Comparison of ENCODE assay signal across 8 mouse cellular contexts in genomic region chr5:144387851-144388250, GRCm38 (mm10). TPM values are rescaled to one million over a fixed set of nuclear protein-coding genes. Genes with fewer than 3 reads are reported as not detected.
DNase-seq lines count a peak whose midpoint lies in the region; ATAC-seq and TF ChIP-seq lines count a peak whose summit lies in the region.

No protein-coding gene starts in this region.

- TF ChIP-seq POLR2A in spleen, adult 2 months (IDR thresholded peaks at IDR 0.05; ENCODE audit: low read depth, low read length) = no peak

- peaks cover 20% of the 10 kb centered on the region; the same call in 1 of the 2 replicates for H3K9me3 ChIP-seq in forebrain, embryonic 10.5 days
- no peaks in the 10 kb centered on the region for H3K9me3 ChIP-seq in intestine, embryonic 15.5 days
- no peaks in the 10 kb centered on the region; the same call in 1 of the 2 replicates for H3K9me3 ChIP-seq in limb, embryonic 11.5 days (ENCODE audit: control insufficient read depth, low read length)
- H3K9me3 ChIP-seq in neural tube, embryonic 11.5 days (ENCODE audit: control insufficient read depth, low read length) = 0 out of 2 replicates have a peak, but pooled peaks cover 2% of the 10 kb centered on the region

- H3K4me1 ChIP-seq in spleen, adult 2 months (ENCODE audit: control insufficient read depth, insufficient read depth, insufficient read length) = no peaks in the 10 kb centered on the region
- no peaks in the 10 kb centered on the region for H3K4me1 ChIP-seq in forebrain, embryonic 10.5 days
- H3K4me1 ChIP-seq in intestine, embryonic 15.5 days (replicated peaks) = no peaks in the 10 kb centered on the region
- no peaks in the 10 kb centered on the region for H3K4me1 ChIP-seq in limb, embryonic 11.5 days (ENCODE audit: control insufficient read depth, insufficient read depth, low read length)
- H3K4me1 ChIP-seq in neural tube, embryonic 11.5 days (ENCODE audit: control insufficient read depth, insufficient read depth, low read length) = no peaks in the 10 kb centered on the region

- WGBS in spleen, adult 2 months = 19% methylated on average over 6 of the region's 6 CpGs
- WGBS in forebrain, embryonic 10.5 days = 13% methylated on average over 6 of the region's 6 CpGs
- 9% methylated on average over 6 of the region's 6 CpGs for WGBS in intestine, embryonic 15.5 days
- WGBS in limb, embryonic 11.5 days = 14% methylated on average over 6 of the region's 6 CpGs
- 7% methylated on average over 6 of the region's 6 CpGs for WGBS in neural tube, embryonic 11.5 days

- no peak overlapping the region for H3K9ac ChIP-seq in intestine, embryonic 15.5 days
- no peak overlapping the region for H3K9ac ChIP-seq in limb, embryonic 11.5 days (ENCODE audit: low read length)
- H3K9ac ChIP-seq in neural tube, embryonic 11.5 days (ENCODE audit: low read length) = no peak overlapping the region

- no peak overlapping the region for H3K27ac ChIP-seq in spleen, adult 2 months (ENCODE audit: insufficient read depth, low read length)
- no peak overlapping the region for H3K27ac ChIP-seq in forebrain, embryonic 10.5 days
- H3K27ac ChIP-seq in intestine, embryonic 15.5 days = no peak overlapping the region
- H3K27ac ChIP-seq in limb, embryonic 11.5 days (replicated peaks; ENCODE audit: low read depth, low read length) = no peak overlapping the region
- H3K27ac ChIP-seq in neural tube, embryonic 11.5 days (ENCODE audit: low read depth, low read length) = no peak overlapping the region

- no peak overlapping the region for H3K4me2 ChIP-seq in intestine, embryonic 15.5 days (replicated peaks)
- no peak overlapping the region for H3K4me2 ChIP-seq in limb, embryonic 11.5 days (ENCODE audit: low read depth, severe bottlenecking)
- no peak overlapping the region for H3K4me2 ChIP-seq in neural tube, embryonic 11.5 days (ENCODE audit: low read depth)

- no peaks in the 10 kb centered on the region for H3K36me3 ChIP-seq in spleen, adult 2 months (ENCODE audit: control insufficient read depth, insufficient read depth, low read length)
- no peaks in the 10 kb centered on the region for H3K36me3 ChIP-seq in forebrain, embryonic 10.5 days (replicated peaks)
- H3K36me3 ChIP-seq in intestine, embryonic 15.5 days = no peaks in the 10 kb centered on the region
- no peaks in the 10 kb centered on the region for H3K36me3 ChIP-seq in limb, embryonic 11.5 days (ENCODE audit: control insufficient read depth, insufficient read depth, low read length)
- no peaks in the 10 kb centered on the region for H3K36me3 ChIP-seq in neural tube, embryonic 11.5 days (ENCODE audit: control insufficient read depth, insufficient read depth, low read length)

- H3K27me3 ChIP-seq in spleen, adult 2 months (ENCODE audit: control insufficient read depth, insufficient read depth, low read length) = no peaks in the 10 kb centered on the region
- no peaks in the 10 kb centered on the region for H3K27me3 ChIP-seq in forebrain, embryonic 10.5 days (ENCODE audit: poor library complexity, severe bottlenecking)
- no peaks in the 10 kb centered on the region for H3K27me3 ChIP-seq in intestine, embryonic 15.5 days (replicated peaks)
- no peaks in the 10 kb centered on the region for H3K27me3 ChIP-seq in limb, embryonic 11.5 days (ENCODE audit: control insufficient read depth, insufficient read depth, low read length)
- H3K27me3 ChIP-seq in neural tube, embryonic 11.5 days (ENCODE audit: control insufficient read depth, insufficient read depth, low read length) = no peaks in the 10 kb centered on the region

- peak; percentile 67 for ATAC-seq in intestine, embryonic 15.5 days
- ATAC-seq in limb, embryonic 11.5 days (ENCODE audit: insufficient number of reproducible peaks, low FRiP score, low TSS enrichment, low read depth) = no peak
- ATAC-seq in neural tube, embryonic 11.5 days (ENCODE audit: insufficient read depth, low FRiP score, low TSS enrichment) = no peak

- no peak overlapping the region for H3K4me3 ChIP-seq in spleen, adult 2 months (ENCODE audit: extremely low read depth, insufficient read depth, insufficient read length)
- no peak overlapping the region for H3K4me3 ChIP-seq in forebrain, embryonic 10.5 days
- H3K4me3 ChIP-seq in intestine, embryonic 15.5 days (replicated peaks) = no peak overlapping the region
- no peak overlapping the region for H3K4me3 ChIP-seq in limb, embryonic 11.5 days (ENCODE audit: low read depth, low read length)
- H3K4me3 ChIP-seq in neural tube, embryonic 11.5 days (ENCODE audit: low read depth, low read length) = no peak overlapping the region

- peak; percentile 17; the same call in 1 of the 2 replicates for TF ChIP-seq CTCF in spleen, adult 2 months (IDR thresholded peaks at IDR 0.05; ENCODE audit: extremely low read depth, insufficient read depth, insufficient read length, insufficient replicate concordance)

- DNase-seq in spleen, adult 2 months (ENCODE audit: low read depth in 1 of 2, low spot score in 2 of 2) = peak in 1 of 2 experiments; percentile 8
- DNase-seq in spleen, adult 12 weeks (ENCODE audit: low spot score) = no peak
- DNase-seq in brain, adult 2 months (ENCODE audit: low read depth, low spot score) = peak; percentile 64
- peak; percentile 62 for DNase-seq in forebrain, embryonic 10.5 days (ENCODE audit: extremely low spot score, low spot score)
- DNase-seq in limb, embryonic 11.5 days (ENCODE audit: low spot score) = peak; percentile 70
- DNase-seq in neural tube, embryonic 11.5 days (ENCODE audit: low spot score) = peak; percentile 60
- peak; percentile 7 to 8 for DNase-seq in thymus, postnatal 36 days

RNA-seq across cellular contexts. Expression of gene Baiap2l1, which starts 29.9 kb away (rescaled TPM):
- polyA plus RNA-seq in spleen, adult 2 months (2012; rRNA removed) = 0.22 and 0.39 TPM in 2 replicates
- polyA plus RNA-seq in forebrain, embryonic 10.5 days (2016; fragmentation: Nextera tagmentation; extraction: Ambion mirVana) = 5.3 and 5.7 TPM in 2 replicates
- 27.4 and 28.6 TPM in 2 replicates for polyA plus RNA-seq in intestine, embryonic 15.5 days (2015; fragmentation: Nextera tagmentation; extraction: Ambion mirVana)
- 3.8 and 4.0 TPM in 2 replicates for polyA plus RNA-seq in limb, embryonic 11.5 days (2014; fragmentation: Nextera tagmentation; extraction: Ambion mirVana)
- 2.3 and 2.9 TPM in 2 replicates for polyA plus RNA-seq in neural tube, embryonic 11.5 days (2014; fragmentation: Nextera tagmentation; extraction: Ambion mirVana)
